Mouse (Mus musculus) limb, embryonic 10.5 days (tissue): ENCODE data around the gene Ubac2. TPM values are rescaled to one million over a fixed set of nuclear protein-coding genes. Genes with fewer than 3 reads are reported as not detected.

ENCODE experiments used
- DNase-seq: peaks from one replicate; pipeline ENCODE4 v3.0.0-alpha.2; 2017; ENCODE audit warnings: low spot score
- H3K27ac ChIP-seq: fragments of 300-500 bp; sonication (generic); 2 replicates; pipeline ENCODE4 v1.5.1; 2016; ENCODE audit warnings: mild to moderate bottlenecking
- H3K27me3 ChIP-seq: fragments of 300-500 bp; sonication (generic); 2 replicates; pipeline ENCODE4 v1.6.1; 2016; ENCODE audit warnings: low read depth, mild to moderate bottlenecking; ENCODE audit not compliant: poor library complexity, severe bottlenecking
- H3K36me3 ChIP-seq: fragments of 300-500 bp; sonication (generic); 2 replicates; pipeline ENCODE4 v1.6.1; 2016; ENCODE audit warnings: mild to moderate bottlenecking, moderate library complexity
- H3K4me1 ChIP-seq: fragments of 300-500 bp; sonication (generic); 2 replicates; pipeline ENCODE4 v1.6.1; 2016
- H3K4me3 ChIP-seq: fragments of 300-500 bp; sonication (generic); 2 replicates; pipeline ENCODE4 v1.5.1; 2016; ENCODE audit warnings: mild to moderate bottlenecking, moderate library complexity
- H3K9me3 ChIP-seq: fragments of 300-500 bp; sonication (generic); replicated peaks from 2 replicates; pipeline ENCODE4 v1.6.1; 2016; ENCODE audit warnings: mild to moderate bottlenecking
- WGBS: fragments of 180-500 bp; shearing (Covaris S2); methylation state at CpG from one replicate; pipeline ENCODE4 v1.1.7; 2016; 5-methylcytosine and 5-hydroxymethylcytosine counted together
- polyA plus RNA-seq: library from polyadenylated mRNA; unstranded; fragments of >200 nt; fragmentation: Nextera tagmentation; extraction: Ambion mirVana; gene quantifications from 2 replicates; pipeline ENCODE4 v1.2.1, GENCODE M21; 2016

The Ubac2 gene
- polyA plus RNA-seq, 1 experiment from 2014 or later: 73.4 TPM

- 94% methylated on average over 3 of the region's 3 CpGs for WGBS
- no peak for DNase-seq
- Histone ChIP-seq H3K4me3 (no peak overlapping the region), H3K36me3 (peaks cover 7% of the 10 kb centered on the region), H3K27me3 (no peaks in the 10 kb centered on the region), H3K27ac (no peak overlapping the region), H3K4me1 (peaks cover 2% of the 10 kb centered on the region; the same call in 1 of the 2 replicates), H3K9me3 (no peaks in the 10 kb centered on the region)
These were observed 71.0 kb downstream of the Ubac2 start for GRCm38 (mm10) chr14:121949436-121949835.

- H3K27ac ChIP-seq: no peak overlapping the region
- H3K27me3 ChIP-seq: no peaks in the 10 kb centered on the region
- no peak overlapping the region for H3K4me3 ChIP-seq
- DNase-seq: no peak
- H3K9me3 ChIP-seq: no peaks in the 10 kb centered on the region
- 95% methylated on average over 5 of the region's 5 CpGs for WGBS
- peaks cover 11% of the 10 kb centered on the region for H3K36me3 ChIP-seq
- peaks cover 2% of the 10 kb centered on the region; the same call in 1 of the 2 replicates for H3K4me1 ChIP-seq
These were observed 71.5 kb downstream of the Ubac2 start for GRCm38 (mm10) chr14:121949897-121950296.

- DNase-seq: no peak
- 84% methylated on average over 2 of the region's 2 CpGs for WGBS
- Histone ChIP-seq H3K27me3 (no peaks in the 10 kb centered on the region), H3K4me1 (peaks cover 2% of the 10 kb centered on the region; the same call in 1 of the 2 replicates), H3K36me3 (peaks cover 12% of the 10 kb centered on the region), H3K4me3 (no peak overlapping the region), H3K27ac (no peak overlapping the region), H3K9me3 (no peaks in the 10 kb centered on the region)
These were observed 73.1 kb downstream of the Ubac2 start for GRCm38 (mm10) chr14:121951399-121952045.

- Histone ChIP-seq H3K36me3 (peaks cover 12% of the 10 kb centered on the region), H3K27me3 (no peaks in the 10 kb centered on the region), H3K4me3 (no peak overlapping the region), H3K4me1 (no peaks in the 10 kb centered on the region), H3K27ac (no peak overlapping the region), H3K9me3 (no peaks in the 10 kb centered on the region)
- DNase-seq: no peak
- WGBS: 92% methylated on average over 5 of the region's 5 CpGs
These were observed 73.6 kb downstream of the Ubac2 start for GRCm38 (mm10) chr14:121952046-121952400.

GRCm38 (mm10) chr14:121954129-121954528, 75.7 kb downstream of the Ubac2 start:
- Histone ChIP-seq H3K27ac (no peak overlapping the region), H3K4me3 (no peak overlapping the region), H3K36me3 (peaks cover 12% of the 10 kb centered on the region), H3K9me3 (no peaks in the 10 kb centered on the region), H3K4me1 (no peaks in the 10 kb centered on the region), H3K27me3 (no peaks in the 10 kb centered on the region)
- DNase-seq: no peak
- WGBS: 96% methylated on average over 11 of the region's 11 CpGs

GRCm38 (mm10) chr14:121954608-121955007, 76.2 kb downstream of the Ubac2 start:
- no peak overlapping the region for H3K4me3 ChIP-seq
- H3K36me3 ChIP-seq: peaks cover 12% of the 10 kb centered on the region
- WGBS: 96% methylated on average over 12 of the region's 12 CpGs
- H3K9me3 ChIP-seq: no peaks in the 10 kb centered on the region
- H3K27ac ChIP-seq: no peak overlapping the region
- no peak for DNase-seq
- H3K4me1 ChIP-seq: no peaks in the 10 kb centered on the region
- H3K27me3 ChIP-seq: no peaks in the 10 kb centered on the region

GRCm38 (mm10) chr14:121955176-121955795, 76.9 kb downstream of the Ubac2 start:
- no peaks in the 10 kb centered on the region for H3K27me3 ChIP-seq
- DNase-seq: no peak
- 91% methylated on average over 5 of the region's 5 CpGs for WGBS
- H3K9me3 ChIP-seq: no peaks in the 10 kb centered on the region
- no peak overlapping the region for H3K27ac ChIP-seq
- no peaks in the 10 kb centered on the region for H3K4me1 ChIP-seq
- H3K36me3 ChIP-seq: peaks cover 12% of the 10 kb centered on the region
- H3K4me3 ChIP-seq: no peak overlapping the region

GRCm38 (mm10) chr14:121956291-121956690, 77.9 kb downstream of the Ubac2 start:
- Histone ChIP-seq H3K27me3 (no peaks in the 10 kb centered on the region), H3K36me3 (peaks cover 12% of the 10 kb centered on the region), H3K4me3 (no peak overlapping the region), H3K9me3 (no peaks in the 10 kb centered on the region), H3K27ac (no peak overlapping the region), H3K4me1 (0 out of 2 replicates have a peak, but pooled peaks cover 1% of the 10 kb centered on the region)
- 93% methylated on average over 5 of the region's 5 CpGs for WGBS
- no peak for DNase-seq

- WGBS: 92% methylated on average over 10 of the region's 10 CpGs
- H3K27me3 ChIP-seq: no peaks in the 10 kb centered on the region
- H3K9me3 ChIP-seq: no peaks in the 10 kb centered on the region
- H3K4me1 ChIP-seq: peaks cover 8% of the 10 kb centered on the region; the same call in 1 of the 2 replicates
- peaks cover 12% of the 10 kb centered on the region for H3K36me3 ChIP-seq
- H3K27ac ChIP-seq: no peak overlapping the region
- DNase-seq: no peak
- no peak overlapping the region for H3K4me3 ChIP-seq
These were observed 78.9 kb downstream of the Ubac2 start for GRCm38 (mm10) chr14:121957176-121957871.

GRCm38 (mm10) chr14:121958041-121958750, 79.8 kb downstream of the Ubac2 start:
- peaks cover 12% of the 10 kb centered on the region for H3K36me3 ChIP-seq
- no peaks in the 10 kb centered on the region for H3K27me3 ChIP-seq
- peaks cover 9% of the 10 kb centered on the region; the same call in 1 of the 2 replicates for H3K4me1 ChIP-seq
- DNase-seq: no peak
- H3K27ac ChIP-seq: no peak overlapping the region
- WGBS: 90% methylated on average over 3 of the region's 3 CpGs
- no peaks in the 10 kb centered on the region for H3K9me3 ChIP-seq
- H3K4me3 ChIP-seq: no peak overlapping the region

- DNase-seq: no peak
- 69% methylated on average over 10 of the region's 10 CpGs for WGBS
These were observed 80.5 kb downstream of the Ubac2 start for GRCm38 (mm10) chr14:121958751-121959537.

GRCm38 (mm10) chr14:121959538-121959980, 81.1 kb downstream of the Ubac2 start:
- 95% methylated on average over 3 of the region's 3 CpGs for WGBS
- no peaks in the 10 kb centered on the region for H3K27me3 ChIP-seq
- peaks cover 16% of the 10 kb centered on the region for H3K4me1 ChIP-seq
- peaks cover 5% of the 10 kb centered on the region for H3K36me3 ChIP-seq
- DNase-seq: no peak
- H3K4me3 ChIP-seq: no peak overlapping the region
- no peaks in the 10 kb centered on the region for H3K9me3 ChIP-seq
- no peak overlapping the region for H3K27ac ChIP-seq

More at GRCm38 (mm10) chr14:121958751-121959537, 80.5 kb downstream of the Ubac2 start:
- Histone ChIP-seq H3K36me3 (peaks cover 11% of the 10 kb centered on the region), H3K4me3 (no peak overlapping the region), H3K27ac (no peak overlapping the region), H3K4me1 (peaks cover 16% of the 10 kb centered on the region), H3K27me3 (no peaks in the 10 kb centered on the region), H3K9me3 (no peaks in the 10 kb centered on the region)
